Mouse (Mus musculus) layer of hippocampus, adult 8-10 months (tissue): Measurements from ENCODE around the gene Slc50a1. TPM values are rescaled to one million over a fixed set of nuclear protein-coding genes. Genes with fewer than 3 reads are reported as not detected.

Experiments
- DNase-seq, 2 experiments: peaks; one replicate each; pipeline ENCODE4 v3.0.0; 2022; ENCODE audit warnings: low spot score in 2 of 2
- total RNA-seq, 4 experiments: library from RNA; stranded (reverse); gene quantifications; 2 replicates each; pipeline ENCODE4 v1.2.4; 2022

The Slc50a1 gene
- total RNA-seq, 4 experiments from 2014 or later = 51.8 to 69.9 (median 58.2) TPM

GRCm38 (mm10) chr3:89268916-89269315 is 1.5 kb downstream of the Slc50a1 start:
- no peak for DNase-seq

- DNase-seq = peak; percentile 78 to 83
Observed at GRCm38 (mm10) chr3:89266439-89266893, 3.9 kb downstream of the Slc50a1 start.

GRCm38 (mm10) chr3:89262417-89262816 is 8.0 kb downstream of the Slc50a1 start:
- DNase-seq = no peak

- no peak for DNase-seq
Observed at GRCm38 (mm10) chr3:89260211-89260610, 10.2 kb downstream of the Slc50a1 start.

- no peak for DNase-seq
Observed at GRCm38 (mm10) chr3:89259076-89259475, 11.3 kb downstream of the Slc50a1 start, which contains the start of gene Dpm3. Gene Dpm3 (plus strand): TSS chr3:89259358.

- DNase-seq = peak in 1 of 2 experiments; percentile 2
Observed at GRCm38 (mm10) chr3:89256177-89256576, 14.2 kb downstream of the Slc50a1 start.

GRCm38 (mm10) chr3:89254994-89255393 is 15.4 kb downstream of the Slc50a1 start:
- DNase-seq = no peak

GRCm38 (mm10) chr3:89251365-89251895 is 18.9 kb downstream of the Slc50a1 start:
- no peak for DNase-seq

GRCm38 (mm10) chr3:89250435-89251040 is 19.8 kb downstream of the Slc50a1 start:
- DNase-seq = no peak

- DNase-seq = no peak
Observed at GRCm38 (mm10) chr3:89247466-89247865, 22.9 kb downstream of the Slc50a1 start.

- peak; percentile 89 to 91 for DNase-seq
Observed at GRCm38 (mm10) chr3:89246261-89247100, 23.9 kb downstream of the Slc50a1 start, which contains the start of gene Trim46. Gene Trim46 (minus strand): TSS chr3:89246309.

GRCm38 (mm10) chr3:89245688-89246171 is 24.6 kb downstream of the Slc50a1 start, which contains the start of gene Krtcap2:
Gene Krtcap2 (plus strand): TSS chr3:89245966.
- no peak for DNase-seq

GRCm38 (mm10) chr3:89244982-89245687 is 25.2 kb downstream of the Slc50a1 start:
- DNase-seq = no peak

- no peak for DNase-seq
Observed at GRCm38 (mm10) chr3:89244158-89244981, 26.0 kb downstream of the Slc50a1 start.

- no peak for DNase-seq
Observed at GRCm38 (mm10) chr3:89243609-89244008, 26.8 kb downstream of the Slc50a1 start.

- no peak for DNase-seq
Observed at GRCm38 (mm10) chr3:89242331-89242895, 28.0 kb downstream of the Slc50a1 start.

- DNase-seq = no peak
Observed at GRCm38 (mm10) chr3:89238494-89238893, 31.9 kb downstream of the Slc50a1 start.

GRCm38 (mm10) chr3:89237682-89238081 is 32.7 kb downstream of the Slc50a1 start:
- DNase-seq = no peak

- DNase-seq = no peak
Observed at GRCm38 (mm10) chr3:89236516-89236915, 33.9 kb downstream of the Slc50a1 start.

- DNase-seq = no peak
Observed at GRCm38 (mm10) chr3:89233562-89234110, 36.7 kb downstream of the Slc50a1 start.
